Mouse (Mus musculus): ENCODE measurements around the gene Prph2. TPM values are rescaled to one million over a fixed set of nuclear protein-coding genes. Genes with fewer than 3 reads are reported as not detected.

The Prph2 gene
- polyA plus RNA-seq, 1 experiment from 2014 or later = not detected

DNA sequence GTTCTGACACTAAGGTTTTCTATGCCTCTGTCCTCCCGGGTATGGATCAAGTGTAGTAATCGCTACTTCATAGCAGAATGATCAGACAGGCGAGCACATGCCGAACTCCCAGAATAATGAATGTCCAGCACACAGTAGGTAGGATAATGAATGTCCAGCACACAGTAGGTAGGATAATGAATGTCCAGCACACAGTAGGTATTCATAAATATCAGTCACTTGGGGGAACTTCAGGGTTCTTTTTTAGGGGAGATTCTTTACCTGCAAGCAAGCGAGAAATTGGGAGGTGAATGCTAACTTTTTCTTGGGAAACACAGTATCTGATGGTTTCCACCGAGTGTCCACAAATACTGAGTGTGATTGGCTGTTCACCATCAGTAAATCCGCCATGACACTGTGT, 62.3 kb downstream of the Prph2 start:
- no peak overlapping the region for H3K9ac ChIP-seq (replicated peaks)
- ATAC-seq (ENCODE audit: insufficient number of reproducible peaks, insufficient read depth, low FRiP score, low TSS enrichment, low read depth) = no peak
- peaks cover 98% of the 10 kb centered on the region for H3K36me3 ChIP-seq
- H3K4me2 ChIP-seq = no peak overlapping the region
- 95% methylated on average over 7 of the region's 7 CpGs for WGBS
- H3K27me3 ChIP-seq = no peaks in the 10 kb centered on the region
- H3K27ac ChIP-seq = no peak overlapping the region
- no peak overlapping the region for H3K4me3 ChIP-seq (replicated peaks)
- peaks cover 6% of the 10 kb centered on the region; the same call in 1 of the 2 replicates for H3K9me3 ChIP-seq
- no peaks in the 10 kb centered on the region for H3K4me1 ChIP-seq (replicated peaks)

Other genes starting within 250 kb of the Prph2 start
- gene Rrp36, start 236.1 kb upstream of the Prph2 start, polyA plus RNA-seq (2016; fragmentation: Nextera tagmentation; extraction: Ambion mirVana) = 68.8 and 70.0 TPM in 2 replicates
- gene Mea1, start 231.7 kb upstream of the Prph2 start, polyA plus RNA-seq (2016; fragmentation: Nextera tagmentation; extraction: Ambion mirVana) = 137 and 150 TPM in 2 replicates
- gene Klhdc3, start 229.5 kb upstream of the Prph2 start, polyA plus RNA-seq (2016; fragmentation: Nextera tagmentation; extraction: Ambion mirVana) = 117 and 122 TPM in 2 replicates
- gene Ppp2r5d, start 205.3 kb upstream of the Prph2 start, polyA plus RNA-seq (2016; fragmentation: Nextera tagmentation; extraction: Ambion mirVana) = 108 and 117 TPM in 2 replicates
- 37.7 and 42.1 TPM in 2 replicates for gene Pex6, start 199.0 kb upstream of the Prph2 start, polyA plus RNA-seq (2016; fragmentation: Nextera tagmentation; extraction: Ambion mirVana)
- gene Gnmt, start 181.3 kb upstream of the Prph2 start, polyA plus RNA-seq (2016; fragmentation: Nextera tagmentation; extraction: Ambion mirVana) = 0.48 and 0.73 TPM in 2 replicates
- gene Cnpy3, start 158.2 kb upstream of the Prph2 start, polyA plus RNA-seq (2016; fragmentation: Nextera tagmentation; extraction: Ambion mirVana) = 58.5 and 64.8 TPM in 2 replicates
- 0.16 and 0.55 TPM in 2 replicates for gene Ptcra, start 146.7 kb upstream of the Prph2 start, polyA plus RNA-seq (2016; fragmentation: Nextera tagmentation; extraction: Ambion mirVana)
- gene 2310039H08Rik, start 137.8 kb upstream of the Prph2 start, polyA plus RNA-seq (2016; fragmentation: Nextera tagmentation; extraction: Ambion mirVana) = 49.8 and 52.6 TPM in 2 replicates
- 179 and 210 TPM in 2 replicates for gene Rpl7l1, start 127.8 kb upstream of the Prph2 start, polyA plus RNA-seq (2016; fragmentation: Nextera tagmentation; extraction: Ambion mirVana)
- 4.4 and 4.8 TPM in 2 replicates for gene Bicral, start 52.0 kb upstream of the Prph2 start, polyA plus RNA-seq (2016; fragmentation: Nextera tagmentation; extraction: Ambion mirVana)
- 71.7 and 78.7 TPM in 2 replicates for gene Tbcc, start 19.8 kb upstream of the Prph2 start, polyA plus RNA-seq (2016; fragmentation: Nextera tagmentation; extraction: Ambion mirVana)
- 22.2 and 22.9 TPM in 2 replicates for gene Ubr2, start 100.1 kb downstream of the Prph2 start, polyA plus RNA-seq (2016; fragmentation: Nextera tagmentation; extraction: Ambion mirVana)

All from limb, embryonic 12.5 days (tissue).